Mouse (Mus musculus) cerebellum, adult 2 months (tissue): ENCODE measurements around the gene Cldn15. TPM values are rescaled to one million over a fixed set of nuclear protein-coding genes. Genes with fewer than 3 reads are reported as not detected.
A peak's percentile ranks its signal among the peaks of the same experiment; 100 is the strongest.

Experiments used
- DNase-seq, 2 experiments: peaks; one replicate each; pipeline ENCODE4 v3.0.0; 2021
- H3K27ac ChIP-seq: fragments of 200-500 bp; 2 replicates; pipeline ENCODE4 v1.5.1; 2012; ENCODE audit warnings: low read length, control low read depth, inconsistent platforms; ENCODE audit not compliant: insufficient read depth
- H3K27me3 ChIP-seq: fragments of 200-500 bp; 2 replicates; pipeline ENCODE4 v1.6.1; 2012; ENCODE audit warnings: inconsistent platforms, mild to moderate bottlenecking, low read length, moderate library complexity; ENCODE audit not compliant: control insufficient read depth, insufficient read depth
- H3K4me1 ChIP-seq: fragments of 200-500 bp; 2 replicates; pipeline ENCODE4 v1.6.1; 2011; ENCODE audit warnings: low read length; ENCODE audit not compliant: control insufficient read depth, insufficient read depth
- H3K4me3 ChIP-seq: fragments of 200-500 bp; replicated peaks from 2 replicates; pipeline ENCODE3; 2011; ENCODE audit warnings: mild to moderate bottlenecking, low read depth, low read length, control low read depth; ENCODE audit not compliant: insufficient read depth
- CTCF ChIP-seq: fragments of 200-500 bp; IDR thresholded peaks from 2 replicates; pipeline ENCODE4 v1.5.1; 2011; ENCODE audit warnings: low read depth, mild to moderate bottlenecking, control low read depth, low read length, moderate library complexity, borderline replicate concordance; ENCODE audit not compliant: insufficient read depth
- POLR2A ChIP-seq: fragments of 200-500 bp; IDR thresholded peaks from 2 replicates; pipeline ENCODE4 v1.6.1; 2011; ENCODE audit warnings: low read length, control low read depth, borderline replicate concordance; ENCODE audit not compliant: insufficient read depth
- WGBS: fragments of 180-500 bp; shearing (Covaris S2); methylation state at CpG from one replicate; pipeline ENCODE4 v1.1.7; 2018; 5-methylcytosine and 5-hydroxymethylcytosine counted together
- polyA plus RNA-seq: library from polyadenylated mRNA; depleted of rRNA; stranded (reverse); fragments of >200 nt; gene quantifications from 2 replicates; pipeline ENCODE4 v1.2.3, GENCODE M21; 2012

Gene Cldn15
- polyA plus RNA-seq, 1 experiment, result 0.25 TPM

- Histone ChIP-seq H3K27me3 (no peaks in the 10 kb centered on the region), H3K4me1 (peaks cover 4% of the 10 kb centered on the region), H3K27ac (peak within 1 kb of the TSS; percentile 54), H3K4me3 (peak within 1 kb of the TSS; percentile 93)
- WGBS, result under 1% methylated on average over 23 of the region's 23 CpGs
- TF ChIP-seq POLR2A, result peak; percentile 70; the same call in 1 of the 2 replicates
- no peak for TF ChIP-seq CTCF
- DNase-seq, result peak; percentile 95 to 97
Measured at GRCm38 (mm10) chr5:136953015-136953414, 13.4 kb upstream of the Cldn15 start, which contains the start of gene Fis1. Gene Fis1 (plus strand): TSS chr5:136953275.

- H3K4me3 ChIP-seq, result peak overlapping the region; percentile 93
- WGBS, result 1% methylated on average over 12 of the region's 12 CpGs
- H3K27me3 ChIP-seq, result no peaks in the 10 kb centered on the region
- peaks cover 5% of the 10 kb centered on the region for H3K4me1 ChIP-seq
- TF ChIP-seq CTCF (no peak), POLR2A (no peak)
- DNase-seq, result peak; percentile 52 to 65
- H3K27ac ChIP-seq, result peak overlapping the region; percentile 54; the same call in 1 of the 2 replicates
Measured at GRCm38 (mm10) chr5:136953440-136953951, 12.9 kb upstream of the Cldn15 start.

GRCm38 (mm10) chr5:136955622-136956021 is 10.8 kb upstream of the Cldn15 start:
- Histone ChIP-seq H3K4me3 (no peak overlapping the region), H3K4me1 (peaks cover 8% of the 10 kb centered on the region), H3K27ac (no peak overlapping the region), H3K27me3 (no peaks in the 10 kb centered on the region)
- no peak for TF ChIP-seq CTCF
- no peak for TF ChIP-seq POLR2A
- 89% methylated on average over 4 of the region's 4 CpGs for WGBS
- no peak for DNase-seq

- WGBS, result 92% methylated on average over 1 of the region's 1 CpGs
- H3K27ac ChIP-seq, result no peak overlapping the region
- DNase-seq, result no peak
- no peaks in the 10 kb centered on the region for H3K27me3 ChIP-seq
- TF ChIP-seq CTCF (no peak), POLR2A (no peak)
- H3K4me3 ChIP-seq, result no peak overlapping the region
- H3K4me1 ChIP-seq, result peaks cover 12% of the 10 kb centered on the region
Measured at GRCm38 (mm10) chr5:136957250-136957649, 9.2 kb upstream of the Cldn15 start.

- peaks cover 11% of the 10 kb centered on the region for H3K4me1 ChIP-seq
- WGBS, result 40% methylated on average over 5 of the region's 5 CpGs
- no peak for DNase-seq
- H3K27ac ChIP-seq, result no peak overlapping the region
- H3K27me3 ChIP-seq, result no peaks in the 10 kb centered on the region
- TF ChIP-seq POLR2A (no peak), CTCF (no peak)
- H3K4me3 ChIP-seq, result no peak overlapping the region
Measured at GRCm38 (mm10) chr5:136958991-136959605, 7.3 kb upstream of the Cldn15 start.

- Histone ChIP-seq H3K27ac (no peak overlapping the region), H3K4me3 (no peak overlapping the region), H3K27me3 (no peaks in the 10 kb centered on the region), H3K4me1 (peaks cover 9% of the 10 kb centered on the region; the same call in 1 of the 2 replicates)
- 70% methylated on average over 6 of the region's 6 CpGs for WGBS
- DNase-seq, result no peak
- TF ChIP-seq POLR2A (no peak), CTCF (no peak)
Measured at GRCm38 (mm10) chr5:136960053-136960452, 6.4 kb upstream of the Cldn15 start.

GRCm38 (mm10) chr5:136961334-136961982 is 5.0 kb upstream of the Cldn15 start:
- Histone ChIP-seq H3K27ac (peak overlapping the region; percentile 65), H3K4me1 (peaks cover 9% of the 10 kb centered on the region; the same call in 1 of the 2 replicates), H3K4me3 (peak overlapping the region; percentile 99), H3K27me3 (no peaks in the 10 kb centered on the region)
- no peak for TF ChIP-seq CTCF
- peak in 1 of 2 experiments; percentile 38 for DNase-seq
- WGBS, result 24% methylated on average over 5 of the region's 5 CpGs

- Histone ChIP-seq H3K4me3 (peak overlapping the region; percentile 99), H3K27me3 (no peaks in the 10 kb centered on the region), H3K27ac (peak overlapping the region; percentile 95), H3K4me1 (peaks cover 9% of the 10 kb centered on the region; the same call in 1 of the 2 replicates)
- DNase-seq, result peak; percentile 92 to 95
- no peak for TF ChIP-seq CTCF
- peak; percentile 77; the same call in 1 of the 2 replicates for TF ChIP-seq POLR2A
- under 1% methylated on average over 20 of the region's 20 CpGs for WGBS
Measured at GRCm38 (mm10) chr5:136961983-136962461, 4.4 kb upstream of the Cldn15 start.
